Comparison of ENCODE assay signal across 14 mouse cellular contexts in genomic region chr2:161265211-161265610, GRCm38 (mm10).
DNase-seq lines count a peak whose midpoint lies in the region; ATAC-seq lines count a peak whose summit lies in the region.
"Had no signal": no experiment of that assay in that cellular context is flagged by ENCODE, and none has a peak within 500 bp of the region (broad histone marks: within the 10 kb centered on the region; RNA-seq: fewer than 3 reads in every experiment).

No protein-coding gene starts in this region.

- H3K27me3 ChIP-seq in midbrain, embryonic 12.5 days: no peaks in the 10 kb centered on the region; the same call in 1 of the 2 replicates
- no peaks in the 10 kb centered on the region for H3K27me3 ChIP-seq in midbrain, embryonic 10.5 days (ENCODE audit: low read depth, poor library complexity, severe bottlenecking)
- H3K27me3 ChIP-seq in forebrain, embryonic 16.5 days (replicated peaks; ENCODE audit: control insufficient read depth, insufficient read depth, low read length): no peaks in the 10 kb centered on the region
- no peaks in the 10 kb centered on the region for H3K27me3 ChIP-seq in midbrain, embryonic 14.5 days (ENCODE audit: control insufficient read depth, insufficient read depth, low read length)
- H3K27me3 ChIP-seq: limb, embryonic 12.5 days had no signal

- H3K4me1 ChIP-seq in midbrain, embryonic 12.5 days: peaks cover 12% of the 10 kb centered on the region; the same call in 1 of the 2 replicates
- peaks cover 10% of the 10 kb centered on the region for H3K4me1 ChIP-seq in midbrain, embryonic 10.5 days
- H3K4me1 ChIP-seq in forebrain, embryonic 16.5 days (replicated peaks; ENCODE audit: control insufficient read depth, insufficient read depth, low read length): peaks cover 20% of the 10 kb centered on the region
- H3K4me1 ChIP-seq in midbrain, embryonic 14.5 days (ENCODE audit: control insufficient read depth, insufficient read depth, low read length): no peaks in the 10 kb centered on the region; the same call in 1 of the 2 replicates
- H3K4me1 ChIP-seq: heart, embryonic 10.5 days had no signal

- no peak overlapping the region for H3K9ac ChIP-seq in midbrain, embryonic 12.5 days (replicated peaks)
- no peak overlapping the region for H3K9ac ChIP-seq in forebrain, embryonic 16.5 days (replicated peaks; ENCODE audit: low read depth, low read length)
- H3K9ac ChIP-seq in midbrain, embryonic 14.5 days (replicated peaks; ENCODE audit: low read length): no peak overlapping the region
- H3K9ac ChIP-seq: limb, embryonic 12.5 days; lung, embryonic 14.5 days had no signal

- no peak overlapping the region for H3K4me3 ChIP-seq in midbrain, embryonic 12.5 days
- H3K4me3 ChIP-seq in midbrain, embryonic 10.5 days: no peak overlapping the region
- H3K4me3 ChIP-seq in forebrain, embryonic 16.5 days (replicated peaks; ENCODE audit: low read length): no peak overlapping the region
- H3K4me3 ChIP-seq in midbrain, embryonic 14.5 days (replicated peaks; ENCODE audit: low read depth, low read length): no peak overlapping the region
- H3K4me3 ChIP-seq: heart, embryonic 10.5 days; limb, embryonic 12.5 days had no signal

- DNase-seq in frontal cortex, postnatal 10 days (ENCODE audit: low spot score in 2 of 2): peak; percentile 8 to 11
- no peak for DNase-seq in midbrain, embryonic 10.5 days (ENCODE audit: low spot score)
- peak; percentile 51 for DNase-seq in midbrain, embryonic 14.5 days
- no peak for DNase-seq in adrenal gland, postnatal 14 days
- DNase-seq: B cell, adult 2 months; lung, embryonic 14.5 days; thymus, postnatal 25 days had no signal

- no peaks in the 10 kb centered on the region for H3K9me3 ChIP-seq in midbrain, embryonic 12.5 days
- H3K9me3 ChIP-seq in midbrain, embryonic 10.5 days (replicated peaks): no peaks in the 10 kb centered on the region
- no peaks in the 10 kb centered on the region for H3K9me3 ChIP-seq in forebrain, embryonic 16.5 days (ENCODE audit: control insufficient read depth, low read length)
- no peaks in the 10 kb centered on the region for H3K9me3 ChIP-seq in midbrain, embryonic 14.5 days (ENCODE audit: control insufficient read depth, low read length)
- H3K9me3 ChIP-seq: heart, embryonic 10.5 days; limb, embryonic 12.5 days had no signal

- no peaks in the 10 kb centered on the region for H3K36me3 ChIP-seq in midbrain, embryonic 12.5 days
- H3K36me3 ChIP-seq in midbrain, embryonic 10.5 days: no peaks in the 10 kb centered on the region
- no peaks in the 10 kb centered on the region for H3K36me3 ChIP-seq in forebrain, embryonic 16.5 days (ENCODE audit: control insufficient read depth, insufficient read depth)
- no peaks in the 10 kb centered on the region for H3K36me3 ChIP-seq in midbrain, embryonic 14.5 days (ENCODE audit: control insufficient read depth, insufficient read depth, low read length)
- H3K36me3 ChIP-seq: heart, embryonic 10.5 days; limb, embryonic 12.5 days had no signal

- ATAC-seq in frontal cortex, adult (ENCODE audit: low TSS enrichment): no peak
- ATAC-seq in midbrain, embryonic 12.5 days (ENCODE audit: low FRiP score, low read depth): peak; percentile 44; the same call in 1 of the 2 replicates
- ATAC-seq in forebrain, embryonic 16.5 days: peak; percentile 86
- no peak for ATAC-seq in midbrain, embryonic 14.5 days (ENCODE audit: low FRiP score, low TSS enrichment)
- ATAC-seq in CD4-positive, CD25-positive, alpha-beta regulatory T cell, adult 4 months: no peak
- ATAC-seq: inflammation-experienced regulatory T-cells, adult 6 months had no signal

- H3K27ac ChIP-seq in midbrain, embryonic 12.5 days (replicated peaks): no peak overlapping the region
- no peak overlapping the region for H3K27ac ChIP-seq in midbrain, embryonic 10.5 days (replicated peaks)
- H3K27ac ChIP-seq in forebrain, embryonic 16.5 days (ENCODE audit: low read length): peak overlapping the region; percentile 5; the same call in 1 of the 2 replicates
- no peak overlapping the region for H3K27ac ChIP-seq in midbrain, embryonic 14.5 days (replicated peaks; ENCODE audit: low read depth, low read length)
- H3K27ac ChIP-seq: heart, embryonic 10.5 days; limb, embryonic 12.5 days had no signal

- 39% methylated on average over 8 of the region's 8 CpGs for WGBS in midbrain, embryonic 12.5 days
- 55% methylated on average over 8 of the region's 8 CpGs for WGBS in midbrain, embryonic 10.5 days
- WGBS in forebrain, embryonic 16.5 days: 2% methylated on average over 8 of the region's 8 CpGs
- 40% methylated on average over 8 of the region's 8 CpGs for WGBS in midbrain, embryonic 14.5 days

- no peak overlapping the region for H3K4me2 ChIP-seq in midbrain, embryonic 12.5 days (replicated peaks)
- no peak overlapping the region for H3K4me2 ChIP-seq in forebrain, embryonic 16.5 days (ENCODE audit: low read length)
- H3K4me2 ChIP-seq in midbrain, embryonic 14.5 days (ENCODE audit: low read length): no peak overlapping the region
- H3K4me2 ChIP-seq: limb, embryonic 12.5 days; lung, embryonic 14.5 days had no signal

Comparison
In these comparisons a context has a peak if more than half of its experiments do, and no peak if none do; other contexts are left out.
1. DNase-seq: peak in frontal cortex, postnatal 10 days (2 of 2) and midbrain, embryonic 14.5 days (single experiment); none in midbrain, embryonic 10.5 days (single experiment) and adrenal gland, postnatal 14 days (single experiment).
2. ATAC-seq: peak in midbrain, embryonic 12.5 days (single experiment) and forebrain, embryonic 16.5 days (single experiment); none in frontal cortex, adult (single experiment), midbrain, embryonic 14.5 days (single experiment) and CD4-positive, CD25-positive, alpha-beta regulatory T cell, adult 4 months (single experiment).